Mouse (Mus musculus): ENCODE results near the gene Fgf14. TPM values are rescaled to one million over a fixed set of nuclear protein-coding genes. Genes with fewer than 3 reads are reported as not detected.
"Not testable (repeated sequence)": the region's sequence is repeated elsewhere in the genome, so short reads cannot be mapped to it uniquely, and the experiment has no call there.

Fgf14 gene
- total RNA-seq, 2 experiments from 2014 or later, result not detected

GRCm38 (mm10) chr14:124220979-124221378 is 455.9 kb downstream of the Fgf14 start:
- no peak for ATAC-seq (replicated peaks; ENCODE audit: poor library complexity, severe bottlenecking)

DNA sequence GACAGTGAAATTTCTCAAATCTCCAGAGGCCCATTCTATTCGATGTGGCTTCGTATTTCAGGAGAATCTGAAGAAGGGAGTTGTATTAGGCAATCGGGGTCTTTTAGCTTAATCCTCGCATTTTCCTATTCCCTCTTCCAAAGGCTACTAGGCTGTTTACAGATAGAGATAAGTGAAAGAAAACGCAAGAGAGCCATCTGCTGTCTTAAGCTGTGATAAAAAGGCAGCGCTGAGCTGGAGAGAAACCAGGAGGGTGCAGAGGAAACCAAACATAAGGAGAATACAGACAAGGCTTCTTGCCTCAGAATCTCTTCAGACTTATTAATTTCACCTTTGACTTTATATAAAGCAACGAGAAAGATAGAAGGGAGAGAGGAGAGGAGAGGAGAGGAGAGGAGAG is 481.1 kb downstream of the Fgf14 start:
- ATAC-seq (replicated peaks; ENCODE audit: poor library complexity, severe bottlenecking), result no peak

GRCm38 (mm10) chr14:124195331-124195730 is 481.6 kb downstream of the Fgf14 start:
- ATAC-seq (replicated peaks; ENCODE audit: poor library complexity, severe bottlenecking), result no peak

DNA sequence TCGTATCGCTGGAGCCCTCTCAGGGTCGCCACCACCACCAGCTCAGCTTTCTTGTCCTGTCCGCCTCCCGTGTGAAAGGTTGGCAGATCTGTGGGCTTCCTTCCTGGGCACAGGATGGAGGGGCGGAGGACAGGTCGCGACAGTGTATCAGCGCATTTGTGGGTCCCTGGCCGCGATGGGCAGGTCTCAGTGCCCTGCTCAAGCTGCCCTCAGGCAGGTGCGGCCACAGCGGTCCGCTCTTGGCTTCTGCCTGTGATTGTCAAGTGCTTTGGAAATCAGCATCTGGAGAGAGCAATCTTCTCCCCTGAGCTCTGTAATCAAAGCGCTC is 484.1 kb downstream of the Fgf14 start:
- ATAC-seq (replicated peaks; ENCODE audit: poor library complexity, severe bottlenecking), result no peak; the same call in 1 of the 2 replicates

DNA sequence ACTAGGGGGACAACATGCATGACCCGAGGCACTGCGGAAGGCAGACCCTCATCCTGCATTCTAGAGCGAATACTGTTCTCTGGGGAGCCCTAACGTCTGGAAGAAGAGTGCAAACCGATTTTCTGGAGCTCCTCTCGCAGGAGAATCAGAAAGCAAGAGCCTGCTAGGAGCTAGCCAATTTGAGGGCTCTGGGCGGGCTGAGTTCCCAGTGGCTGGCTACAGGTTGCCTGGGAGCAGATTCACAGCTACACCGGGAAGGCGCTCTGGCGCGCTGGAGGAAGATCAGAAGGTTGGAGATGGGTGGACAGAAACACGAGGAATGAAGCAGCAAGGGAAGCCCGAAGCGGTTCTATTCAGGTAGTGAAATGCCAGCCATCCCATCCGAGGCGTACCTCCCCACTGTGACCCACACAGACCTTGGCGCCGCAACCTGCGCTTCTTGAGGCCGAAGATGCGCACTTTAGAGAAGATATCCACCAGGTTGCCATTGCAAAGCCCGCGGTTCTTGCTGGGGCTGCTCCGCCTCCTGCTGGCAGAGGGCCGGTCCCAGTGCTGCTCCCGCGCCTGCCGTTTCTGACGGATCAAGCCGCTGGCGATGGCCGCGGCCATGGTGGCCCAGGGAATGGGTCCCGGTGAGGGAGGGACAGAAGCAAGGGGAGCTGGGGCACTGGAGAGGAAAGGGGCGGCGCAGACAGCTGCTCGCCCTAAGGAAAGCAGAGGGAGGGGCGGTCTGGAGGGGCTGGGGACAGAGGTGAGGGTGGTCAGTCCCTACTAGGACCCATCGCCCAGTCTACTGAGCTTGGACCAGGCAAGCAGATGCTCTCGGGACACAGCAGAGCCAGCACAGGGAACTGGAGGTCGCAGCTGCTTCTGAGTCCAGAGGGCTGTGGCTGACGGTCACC is 484.8 kb downstream of the Fgf14 start:
- ATAC-seq (replicated peaks; ENCODE audit: poor library complexity, severe bottlenecking), result no peak

DNA sequence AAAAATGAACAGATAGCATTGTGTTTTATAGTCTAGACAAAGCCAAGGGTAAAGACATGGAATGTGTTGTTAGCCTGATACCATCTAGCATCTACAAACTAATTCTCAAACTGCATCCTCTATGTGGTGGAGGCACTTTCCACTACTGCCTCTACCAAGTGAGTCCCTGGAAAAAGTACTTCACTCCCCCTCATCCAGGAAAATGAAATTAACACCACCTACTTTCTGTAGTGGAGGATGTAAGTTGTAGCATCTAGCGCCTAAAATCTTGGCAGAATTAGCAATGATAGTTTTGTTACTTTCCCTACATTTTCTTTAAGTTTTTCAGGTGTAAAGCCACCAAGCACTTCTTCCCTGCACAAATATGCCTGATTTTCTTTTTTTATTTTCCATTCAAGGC is 496.7 kb downstream of the Fgf14 start:
- no peak for ATAC-seq (replicated peaks; ENCODE audit: poor library complexity, severe bottlenecking)

- no peak for ATAC-seq (replicated peaks; ENCODE audit: poor library complexity, severe bottlenecking)
Measured at GRCm38 (mm10) chr14:124174111-124174510, 502.8 kb downstream of the Fgf14 start.

DNA sequence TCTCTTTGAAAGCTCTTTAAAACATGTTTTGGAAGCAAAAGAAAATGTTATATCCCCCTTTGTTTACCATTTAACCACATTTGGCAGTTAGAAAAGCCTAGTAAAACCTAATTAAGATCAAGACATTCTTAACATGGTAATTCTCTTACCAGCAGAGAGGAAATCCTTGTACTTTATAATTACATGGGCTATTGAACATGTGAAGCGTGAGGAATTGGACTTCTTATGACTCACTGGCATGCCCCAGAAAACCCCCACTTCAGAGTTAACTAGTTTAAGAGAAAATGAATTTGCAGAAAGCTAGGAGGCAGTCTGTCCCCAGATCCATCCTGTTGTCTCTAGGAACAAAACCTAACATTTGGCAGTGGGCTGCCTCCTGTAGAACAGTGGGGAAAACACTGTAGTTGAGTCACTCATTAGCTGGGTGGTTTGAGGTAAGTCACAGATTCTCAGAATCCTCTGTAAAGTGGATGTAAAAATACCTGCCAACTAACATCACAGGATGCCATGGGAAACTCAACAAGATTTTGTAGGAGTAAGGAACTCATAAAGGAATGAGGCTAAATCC is 513.2 kb downstream of the Fgf14 start:
- no peak for ATAC-seq (replicated peaks; ENCODE audit: poor library complexity, severe bottlenecking)

GRCm38 (mm10) chr14:124147378-124147777 is 529.5 kb downstream of the Fgf14 start:
- ATAC-seq (replicated peaks; ENCODE audit: poor library complexity, severe bottlenecking), result no peak

DNA sequence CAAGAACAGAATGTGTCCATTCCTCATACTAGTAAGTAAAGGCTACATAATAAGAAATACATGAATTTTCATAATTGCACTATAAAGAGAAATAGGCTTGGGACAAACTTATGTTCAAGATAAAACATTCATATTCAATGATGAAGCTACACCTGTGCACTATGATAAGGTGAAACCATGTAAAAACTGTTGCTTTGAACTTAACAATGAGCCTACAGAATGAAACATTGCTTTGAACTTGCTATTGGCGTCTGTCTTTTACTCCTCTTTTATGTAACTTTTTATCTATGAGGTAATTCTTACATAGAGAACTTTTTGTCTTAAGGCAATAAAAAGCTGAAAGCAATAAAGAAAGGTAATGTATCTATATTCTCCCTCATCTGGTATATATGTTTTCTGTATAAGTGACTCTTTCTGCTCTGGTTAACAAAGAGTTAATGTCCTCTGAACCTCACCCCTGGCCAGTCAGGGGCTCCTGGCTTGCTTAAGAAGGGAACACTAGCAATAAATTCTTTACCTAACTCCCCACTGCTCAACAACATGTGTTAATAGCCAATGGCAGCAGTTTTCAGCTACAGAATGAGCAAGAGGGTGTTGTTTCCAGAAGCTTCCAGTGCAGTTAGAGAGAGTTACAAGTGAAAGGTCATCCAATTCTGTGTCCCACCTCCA is 569.6 kb downstream of the Fgf14 start:
- no peak for ATAC-seq (replicated peaks; ENCODE audit: poor library complexity, severe bottlenecking)

GRCm38 (mm10) chr14:124083126-124083525 is 593.8 kb downstream of the Fgf14 start:
- ATAC-seq (replicated peaks; ENCODE audit: poor library complexity, severe bottlenecking), result no peak

GRCm38 (mm10) chr14:124044016-124044415 is 632.9 kb downstream of the Fgf14 start:
- no peak for ATAC-seq (replicated peaks; ENCODE audit: poor library complexity, severe bottlenecking)

DNA sequence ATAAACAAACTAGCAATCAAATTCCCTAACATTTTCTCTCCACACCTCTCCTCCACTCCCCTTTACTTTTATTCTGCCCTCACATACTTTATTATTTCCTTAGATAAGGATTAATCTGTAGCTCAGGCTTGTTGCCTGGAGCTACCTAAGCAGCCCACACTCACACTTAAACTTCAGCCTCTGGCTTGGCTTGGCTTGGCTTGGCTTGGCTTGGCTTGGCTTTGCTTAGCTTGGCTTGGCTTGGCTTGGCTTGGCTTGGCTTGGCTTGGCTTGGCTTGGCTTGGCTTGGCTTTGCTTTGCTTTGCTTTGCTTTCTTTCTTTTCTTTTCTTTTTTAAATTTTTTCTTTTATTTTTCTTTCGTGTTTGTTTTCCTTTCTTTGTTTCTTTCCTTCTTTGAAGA is 636.3 kb downstream of the Fgf14 start:
- no peak for ATAC-seq (replicated peaks; ENCODE audit: poor library complexity, severe bottlenecking)

DNA sequence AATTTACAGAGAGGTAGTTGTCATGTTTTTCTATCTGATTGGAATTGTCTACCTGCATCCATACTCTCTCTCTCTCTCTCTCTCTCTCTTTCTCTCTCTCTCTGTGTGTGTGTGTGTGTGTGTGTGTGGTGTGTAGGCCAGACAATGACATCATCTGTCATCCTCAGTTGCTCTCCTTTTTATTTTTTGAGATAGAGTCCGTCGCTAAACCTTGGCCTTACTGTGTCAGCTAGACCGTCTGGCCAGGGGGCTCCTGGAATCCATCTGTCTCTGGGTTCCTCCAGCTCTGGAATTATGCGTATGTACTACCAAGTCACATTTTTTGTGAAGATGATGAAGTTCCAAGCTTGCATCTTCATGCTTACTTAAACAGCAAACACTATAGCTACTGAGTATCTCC is 639.5 kb downstream of the Fgf14 start:
- ATAC-seq (replicated peaks; ENCODE audit: poor library complexity, severe bottlenecking), result no peak

DNA sequence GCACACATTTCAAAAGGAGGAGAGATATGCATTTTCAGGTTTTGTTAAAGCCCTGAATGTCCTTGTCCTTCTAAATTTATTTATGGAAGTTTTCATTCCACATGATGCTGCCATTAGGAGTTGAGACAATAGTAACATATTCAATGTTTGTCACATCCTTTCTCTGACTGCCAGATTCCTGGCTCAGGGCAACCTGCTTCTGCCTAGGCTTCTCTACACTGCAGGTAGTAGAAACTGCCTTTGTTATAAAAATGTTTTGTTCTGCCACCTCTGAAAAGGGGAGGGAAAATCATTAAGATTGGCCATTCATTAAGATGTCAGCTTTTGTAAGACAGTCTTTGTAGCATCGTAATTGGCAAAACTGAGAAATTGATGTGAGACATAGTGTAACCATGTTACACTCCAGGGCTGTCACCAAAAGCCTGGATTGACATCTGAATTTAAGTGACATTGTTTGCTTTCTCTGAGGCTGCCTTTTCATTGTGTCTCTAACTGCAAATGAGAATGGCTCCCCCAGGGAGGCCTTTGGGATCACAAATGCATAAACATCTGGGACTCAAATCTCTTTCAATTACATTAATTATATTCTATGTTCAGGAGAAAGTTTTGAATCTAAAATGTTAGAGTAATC is 640.2 kb downstream of the Fgf14 start:
- ATAC-seq (replicated peaks; ENCODE audit: poor library complexity, severe bottlenecking), result no peak

DNA sequence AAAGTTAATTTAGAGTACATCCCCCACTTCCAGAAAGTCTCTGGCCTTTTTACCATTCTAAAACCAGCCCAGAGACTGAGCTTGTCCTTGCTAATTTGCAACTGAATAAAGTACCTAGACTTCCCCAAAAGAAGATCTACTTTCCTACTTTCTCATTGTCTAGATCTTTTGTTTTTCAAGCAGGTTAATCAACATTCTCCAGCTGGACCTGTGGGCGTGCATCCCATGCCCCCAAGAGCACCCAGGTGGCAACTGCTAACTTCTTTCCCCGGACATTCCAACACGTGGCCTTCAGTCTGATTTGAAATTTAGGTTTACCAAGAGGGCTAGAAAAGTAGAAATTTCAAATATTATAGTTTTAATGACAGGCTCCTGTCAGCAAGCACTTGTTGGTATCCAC is 643.6 kb downstream of the Fgf14 start:
- ATAC-seq (replicated peaks; ENCODE audit: poor library complexity, severe bottlenecking), result not testable (repeated sequence)

DNA sequence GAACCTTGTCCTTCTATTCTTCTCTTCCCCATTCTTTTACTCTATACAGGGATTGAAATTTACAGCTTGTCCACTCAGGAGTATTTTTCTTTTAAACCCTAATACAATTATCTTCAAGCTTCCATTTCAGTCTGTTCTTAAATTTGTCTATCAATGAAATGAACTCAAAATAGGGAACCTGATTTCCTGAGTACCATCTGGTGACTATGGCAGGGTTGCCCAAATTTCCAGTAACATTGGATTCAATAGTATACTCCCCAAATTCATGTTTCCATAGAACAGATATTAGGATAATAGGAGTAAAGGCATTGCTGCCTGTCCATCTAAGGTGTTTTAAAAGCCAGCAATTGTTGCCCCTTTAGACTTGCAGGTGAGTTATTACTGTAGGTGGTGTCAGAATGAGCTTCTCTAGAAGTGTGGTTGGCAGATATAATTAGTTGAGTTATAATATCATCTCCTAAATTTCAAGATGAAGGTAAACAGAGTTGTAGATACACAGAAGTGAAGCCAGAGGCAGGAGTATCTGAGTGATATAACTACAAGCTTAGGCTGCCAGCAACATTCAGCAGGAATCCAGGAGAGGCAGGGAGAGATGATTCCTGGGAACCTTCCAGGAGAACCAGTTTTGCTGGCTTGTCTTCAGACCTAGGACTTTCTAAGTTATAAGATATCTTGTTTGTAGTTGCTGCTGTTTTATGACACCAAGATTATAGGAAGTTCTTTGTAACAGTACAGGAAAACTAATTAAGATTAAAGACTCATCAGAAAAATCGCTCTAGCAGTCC is 648.8 kb downstream of the Fgf14 start:
- ATAC-seq (replicated peaks; ENCODE audit: poor library complexity, severe bottlenecking), result no peak

- no peak for ATAC-seq (replicated peaks; ENCODE audit: poor library complexity, severe bottlenecking)
Measured at GRCm38 (mm10) chr14:123990591-123991195, 686.2 kb downstream of the Fgf14 start.

DNA sequence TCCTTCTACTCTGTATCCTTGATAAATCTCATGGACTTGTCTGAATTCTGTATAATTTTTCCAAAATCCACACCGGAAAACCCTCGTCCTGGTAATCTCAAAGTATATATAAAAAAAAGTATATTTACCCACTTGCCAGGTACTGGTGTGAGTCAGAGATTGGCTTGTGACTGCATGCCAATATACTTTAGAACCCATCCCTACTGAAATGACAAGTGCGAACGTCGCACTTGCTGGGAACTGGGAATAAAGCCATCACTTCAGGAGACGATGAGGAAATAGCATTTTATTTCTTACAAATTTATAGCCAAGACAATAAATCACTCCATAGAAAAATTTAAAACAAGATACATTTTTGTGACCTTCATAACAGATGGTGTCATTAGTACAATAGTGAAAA is 708.9 kb downstream of the Fgf14 start:
- no peak for ATAC-seq (replicated peaks; ENCODE audit: poor library complexity, severe bottlenecking)

DNA sequence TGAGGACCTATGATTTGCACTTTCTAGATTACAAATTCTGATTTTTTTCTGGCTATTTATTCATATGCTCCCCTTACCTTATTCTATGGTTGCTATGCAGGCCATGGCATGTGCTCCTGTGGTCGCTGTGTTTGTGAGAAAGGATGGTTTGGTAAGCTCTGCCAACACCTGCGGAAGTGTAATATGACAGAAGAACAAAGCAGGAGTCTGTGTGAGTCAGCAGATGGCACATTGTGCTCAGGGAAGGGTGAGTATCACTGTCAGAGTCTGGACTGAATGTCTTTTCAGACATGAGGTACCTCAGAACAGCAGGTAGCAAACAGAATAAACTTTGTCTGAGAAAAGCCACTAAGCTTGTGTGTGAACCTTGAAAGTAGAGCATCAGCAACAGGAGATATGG is 710.4 kb downstream of the Fgf14 start:
- no peak for ATAC-seq (replicated peaks; ENCODE audit: poor library complexity, severe bottlenecking)

Data from granulocyte monocyte progenitor cell, adult 5-6 weeks (primary cell).